Mouse (Mus musculus) limb, embryonic 10.5 days (tissue): ENCODE measurements around the gene Ccdc71l. TPM values are rescaled to one million over a fixed set of nuclear protein-coding genes. Genes with fewer than 3 reads are reported as not detected.

Experiments used
- polyA plus RNA-seq: library from polyadenylated mRNA; unstranded; fragments of >200 nt; fragmentation: Nextera tagmentation; extraction: Ambion mirVana; gene quantifications from 2 replicates; pipeline ENCODE4 v1.2.1, GENCODE M21; 2016

Gene Ccdc71l
- polyA plus RNA-seq, 1 experiment from 2014 or later: 3.5 TPM

Other genes with a start within 250 kb of the Ccdc71l start
- 0.55 and 0.91 TPM in 2 replicates for gene Pik3cg, start 170.0 kb upstream of the Ccdc71l start, polyA plus RNA-seq